21 mouse cellular contexts compared by ENCODE assay signal in genomic region chr16:5841167-5841566, GRCm38 (mm10). TPM values are rescaled to one million over a fixed set of nuclear protein-coding genes. Genes with fewer than 3 reads are reported as not detected.
"Had no signal": no experiment of that assay in that cellular context is flagged by ENCODE, and none has a peak within 500 bp of the region (broad histone marks: within the 10 kb centered on the region; RNA-seq: fewer than 3 reads in every experiment).

No protein-coding gene starts in this region.

- H3K9me3 ChIP-seq: kidney, embryonic 15.5 days; limb, embryonic 12.5 days; limb, embryonic 15.5 days; midbrain, embryonic 12.5 days; midbrain, embryonic 15.5 days; neural tube, embryonic 12.5 days; neural tube, embryonic 15.5 days; stomach, embryonic 15.5 days had no signal

- H3K27me3 ChIP-seq: kidney, embryonic 15.5 days; limb, embryonic 12.5 days; limb, embryonic 15.5 days; midbrain, embryonic 12.5 days; midbrain, embryonic 15.5 days; neural tube, embryonic 12.5 days; neural tube, embryonic 15.5 days; stomach, embryonic 15.5 days had no signal

- H3K4me3 ChIP-seq: kidney, embryonic 15.5 days; limb, embryonic 12.5 days; limb, embryonic 15.5 days; midbrain, embryonic 12.5 days; midbrain, embryonic 15.5 days; neural tube, embryonic 12.5 days; neural tube, embryonic 15.5 days; stomach, embryonic 15.5 days had no signal

- H3K4me2 ChIP-seq: kidney, embryonic 15.5 days; limb, embryonic 12.5 days; limb, embryonic 15.5 days; liver, embryonic 11.5 days; midbrain, embryonic 12.5 days; midbrain, embryonic 15.5 days; neural tube, embryonic 12.5 days; neural tube, embryonic 15.5 days; stomach, embryonic 15.5 days had no signal

- ATAC-seq: liver, postnatal 0 days; midbrain, embryonic 15.5 days had no signal

- H3K9ac ChIP-seq: kidney, embryonic 15.5 days; limb, embryonic 12.5 days; limb, embryonic 15.5 days; liver, embryonic 14.5 days; liver, postnatal 0 days; midbrain, embryonic 12.5 days; midbrain, embryonic 15.5 days; neural tube, embryonic 12.5 days; neural tube, embryonic 15.5 days; stomach, embryonic 15.5 days had no signal

- H3K36me3 ChIP-seq: kidney, embryonic 15.5 days; limb, embryonic 12.5 days; limb, embryonic 15.5 days; midbrain, embryonic 12.5 days; midbrain, embryonic 15.5 days; neural tube, embryonic 12.5 days; neural tube, embryonic 15.5 days; stomach, embryonic 15.5 days had no signal

- DNase-seq: kidney, adult 11 months; kidney, adult 8-10 months; kidney, postnatal 14 days; kidney, postnatal 4 days; left cerebral cortex, postnatal 4 days; liver, postnatal 0 days; right cerebral cortex, adult 18-20 months; right cerebral cortex, postnatal 25 days; spleen, adult 18-20 months; thymus, postnatal 25 days had no signal

- H3K4me1 ChIP-seq: limb, embryonic 12.5 days; limb, embryonic 15.5 days; midbrain, embryonic 12.5 days; midbrain, embryonic 15.5 days; neural tube, embryonic 12.5 days; neural tube, embryonic 15.5 days; stomach, embryonic 15.5 days had no signal

- H3K27ac ChIP-seq: kidney, embryonic 15.5 days; limb, embryonic 12.5 days; limb, embryonic 15.5 days; liver, embryonic 14.5 days; midbrain, embryonic 12.5 days; midbrain, embryonic 15.5 days; neural tube, embryonic 12.5 days; neural tube, embryonic 15.5 days; stomach, embryonic 15.5 days had no signal

RNA-seq across cellular contexts. Expression of gene Rbfox1, which starts 44.0 kb away (rescaled TPM):
- total RNA-seq: megakaryocyte-erythroid progenitor cell, adult 5-6 weeks had no signal
